Mouse (Mus musculus): ENCODE measurements around the gene Micu2. TPM values are rescaled to one million over a fixed set of nuclear protein-coding genes. Genes with fewer than 3 reads are reported as not detected.
A peak's percentile ranks its signal among the peaks of the same experiment; 100 is the strongest.
"Not testable (repeated sequence)": the region's sequence is repeated elsewhere in the genome, so short reads cannot be mapped to it uniquely, and the experiment has no call there.

Micu2 gene
- total RNA-seq, 2 experiments from 2014 or later: 24.9 to 25.3 TPM

DNA sequence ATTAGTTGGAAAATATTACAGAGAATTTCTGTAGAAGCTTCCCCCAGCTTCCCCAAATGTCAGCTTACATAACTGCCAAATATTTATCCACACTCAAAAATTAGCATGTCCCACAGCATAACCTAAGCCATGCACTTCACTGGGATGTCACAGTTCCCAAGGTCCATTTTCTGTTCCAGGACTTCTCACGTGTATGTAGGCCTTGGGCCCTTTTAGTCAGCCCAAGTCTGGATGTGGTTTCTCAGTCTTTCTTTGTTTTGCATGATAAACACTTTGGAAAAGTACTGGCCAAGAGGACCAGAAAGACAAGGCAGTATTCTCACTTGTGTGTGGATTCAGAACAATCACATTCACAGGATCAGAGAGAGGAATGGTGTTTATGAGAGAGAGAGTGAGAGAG is 97.1 kb downstream of the Micu2 start:
- DNase-seq (ENCODE audit: low spot score in 2 of 2): no peak
- no peak for TF ChIP-seq CTCF (conservative IDR thresholded peaks at IDR 0.05)
- H3K27ac ChIP-seq: peak overlapping the region; percentile 68

GRCm38 (mm10) chr14:57896882-57897281 is 102.2 kb downstream of the Micu2 start:
- Histone ChIP-seq H3K27ac (no peak overlapping the region), H3K4me3 (no peak overlapping the region)
- no peak for TF ChIP-seq CTCF (conservative IDR thresholded peaks at IDR 0.05)
- no peak for DNase-seq (ENCODE audit: low spot score in 2 of 2)

More for the DNA sequence above, 97.1 kb downstream of the Micu2 start:
- H3K4me3 ChIP-seq: no peak overlapping the region

GRCm38 (mm10) chr14:57896088-57896871 is 102.8 kb downstream of the Micu2 start:
- not testable (repeated sequence) for H3K27ac ChIP-seq; H3K4me3 ChIP-seq; DNase-seq (ENCODE audit: low spot score in 2 of 2)

DNA sequence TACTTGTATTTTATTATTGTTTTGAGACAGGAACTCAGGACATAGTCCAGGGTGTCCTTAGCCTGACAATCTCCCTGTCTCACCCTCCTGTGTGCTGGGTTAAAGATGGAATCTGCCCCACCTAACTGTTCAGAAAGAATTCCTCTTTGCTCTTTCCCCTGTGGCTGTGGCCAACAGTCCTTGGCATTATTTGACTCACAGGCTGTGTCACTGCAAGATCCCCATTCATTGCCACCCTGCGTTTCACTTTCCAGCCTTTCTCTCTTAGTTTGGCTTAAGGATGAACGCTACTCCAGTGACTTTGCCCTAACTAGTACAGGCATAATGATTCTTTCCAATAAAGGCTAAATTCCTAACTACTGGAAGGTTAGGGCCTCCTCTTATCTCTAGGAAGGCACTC is 104.7 kb downstream of the Micu2 start:
- no peak for DNase-seq (ENCODE audit: low spot score in 2 of 2)
- TF ChIP-seq CTCF (conservative IDR thresholded peaks at IDR 0.05): no peak
- Histone ChIP-seq H3K4me3 (no peak overlapping the region), H3K27ac (no peak overlapping the region)

DNA sequence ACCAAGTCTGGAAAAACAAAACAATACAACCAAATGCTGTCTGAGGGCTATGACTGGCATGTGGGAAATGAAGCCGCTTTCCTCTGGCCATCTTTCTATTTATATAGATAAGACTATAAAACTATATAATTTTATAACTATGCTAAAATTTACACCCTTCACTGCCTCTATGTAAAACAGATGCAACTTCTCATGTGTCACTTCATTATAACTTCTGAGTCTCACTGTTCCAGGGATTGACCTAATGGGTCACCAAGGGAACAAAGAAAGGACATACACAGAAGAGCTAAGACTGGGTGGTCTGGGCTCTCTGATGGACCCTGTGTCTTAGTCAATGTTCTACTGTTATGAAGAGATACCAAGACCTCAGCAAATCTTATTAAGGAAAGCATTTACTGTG is 106.1 kb downstream of the Micu2 start:
- Histone ChIP-seq H3K27ac (no peak overlapping the region), H3K4me3 (no peak overlapping the region)
- no peak for DNase-seq (ENCODE audit: low spot score in 2 of 2)
- TF ChIP-seq CTCF (conservative IDR thresholded peaks at IDR 0.05): no peak

GRCm38 (mm10) chr14:57890011-57890842 is 108.8 kb downstream of the Micu2 start, which contains the start of gene Zdhhc20:
TSS of gene Zdhhc20 (minus strand) at chr14:57890276.
- Histone ChIP-seq H3K27ac (peak within 1 kb of the TSS; percentile 93), H3K4me3 (peak within 1 kb of the TSS; percentile 90)
- TF ChIP-seq CTCF (conservative IDR thresholded peaks at IDR 0.05): no peak
- DNase-seq (ENCODE audit: low spot score in 2 of 2): peak; percentile 96

DNA sequence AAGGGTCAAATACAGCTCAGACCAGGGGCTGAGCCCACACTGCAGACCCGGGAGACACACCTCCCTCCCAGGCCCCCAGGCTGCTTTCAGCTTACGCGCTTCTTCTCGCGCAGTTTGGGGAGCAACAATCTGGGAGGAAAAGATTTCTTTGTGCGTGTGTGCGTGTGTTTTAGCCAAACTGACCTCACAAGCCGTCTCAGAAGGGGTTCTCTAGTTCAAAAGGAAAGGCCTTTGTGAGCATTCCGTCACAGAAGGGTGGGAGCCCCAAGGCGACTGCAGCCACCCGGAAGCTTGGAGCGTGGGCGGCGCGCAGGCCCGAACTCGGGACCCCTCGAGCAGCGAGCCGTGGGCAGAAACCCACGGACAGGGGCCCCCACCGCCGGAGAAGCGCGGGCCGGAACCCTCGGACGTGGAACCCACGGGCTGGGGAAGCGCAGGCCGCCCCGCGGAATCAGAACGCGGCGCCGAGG is 109.5 kb downstream of the Micu2 start:
- no peak for TF ChIP-seq CTCF (conservative IDR thresholded peaks at IDR 0.05)
- H3K4me3 ChIP-seq: peak overlapping the region; percentile 90
- DNase-seq (ENCODE audit: low spot score in 2 of 2): no peak
- H3K27ac ChIP-seq: peak overlapping the region; percentile 93

- H3K27ac ChIP-seq: peak overlapping the region; percentile 19; the same call in 1 of the 2 replicates
- DNase-seq (ENCODE audit: low spot score in 2 of 2): no peak
- peak overlapping the region; percentile 20; the same call in 1 of the 2 replicates for H3K4me3 ChIP-seq
- TF ChIP-seq CTCF (conservative IDR thresholded peaks at IDR 0.05): no peak
These were observed 111.9 kb downstream of the Micu2 start for GRCm38 (mm10) chr14:57887171-57887570.

- no peak overlapping the region for H3K4me3 ChIP-seq
- DNase-seq (ENCODE audit: low spot score in 2 of 2): no peak
- no peak for TF ChIP-seq CTCF (conservative IDR thresholded peaks at IDR 0.05)
- no peak overlapping the region for H3K27ac ChIP-seq
These were observed 113.0 kb downstream of the Micu2 start for GRCm38 (mm10) chr14:57886032-57886431.

GRCm38 (mm10) chr14:57883341-57883740 is 115.7 kb downstream of the Micu2 start:
- no peak for TF ChIP-seq CTCF (conservative IDR thresholded peaks at IDR 0.05)
- H3K27ac ChIP-seq: no peak overlapping the region
- H3K4me3 ChIP-seq: no peak overlapping the region
- DNase-seq (ENCODE audit: low spot score in 2 of 2): no peak

- DNase-seq (ENCODE audit: low spot score in 2 of 2): no peak
- TF ChIP-seq CTCF (conservative IDR thresholded peaks at IDR 0.05): no peak
- Histone ChIP-seq H3K4me3 (no peak overlapping the region), H3K27ac (peak overlapping the region; percentile 51; the same call in 1 of the 2 replicates)
These were observed 116.3 kb downstream of the Micu2 start for GRCm38 (mm10) chr14:57882720-57883119.

- Histone ChIP-seq H3K27ac (peak overlapping the region; percentile 51), H3K4me3 (no peak overlapping the region)
- peak; percentile 34 for TF ChIP-seq CTCF (conservative IDR thresholded peaks at IDR 0.05)
- no peak for DNase-seq (ENCODE audit: low spot score in 2 of 2)
These were observed 117.3 kb downstream of the Micu2 start for GRCm38 (mm10) chr14:57881793-57882192.

- peak; percentile 41 for TF ChIP-seq CTCF (conservative IDR thresholded peaks at IDR 0.05)
- H3K4me3 ChIP-seq: no peak overlapping the region
- no peak overlapping the region for H3K27ac ChIP-seq
- DNase-seq (ENCODE audit: low spot score in 2 of 2): no peak
These were observed 118.0 kb downstream of the Micu2 start for GRCm38 (mm10) chr14:57881074-57881473.
